Mouse (Mus musculus) heart, adult 18-20 months (tissue): ENCODE data around the gene Olfr374. TPM values are rescaled to one million over a fixed set of nuclear protein-coding genes. Genes with fewer than 3 reads are reported as not detected.

Experiments used
- total RNA-seq, 2 experiments: library from RNA; stranded (reverse); gene quantifications; 2 replicates each; pipeline ENCODE4 v1.2.3; 2021

Olfr374 gene
- total RNA-seq, 2 experiments from 2014 or later, result not detected

Other genes with a start within 250 kb of the Olfr374 start
- 1 to 10 TPM; 4.9 to 5.4 TPM for gene Zfp709, start 225.0 kb upstream of the Olfr374 start, total RNA-seq
- gene Zfp882, start 198.4 kb upstream of the Olfr374 start, total RNA-seq, result 1 to 10 TPM; 3.4 to 3.6 TPM
- 10 to 100 TPM; 20.2 to 24.6 TPM for gene Zfp617, start 198.4 kb upstream of the Olfr374 start, total RNA-seq
- 1 to 10 TPM; 5.7 to 8.2 TPM for gene Zfp961, start 156.0 kb upstream of the Olfr374 start, total RNA-seq
- 1 to 10 TPM in 1 of 2 experiments, under 1 TPM in 1; 0.69 to 2.7 TPM for gene Cyp4f18, start 97.4 kb upstream of the Olfr374 start, total RNA-seq
- gene Olfr372, start 65.8 kb upstream of the Olfr374 start, total RNA-seq, result not detected
- gene Olfr373, start 23.9 kb upstream of the Olfr374 start, total RNA-seq, result not detected
- 100 to 1,000 TPM in 1 of 2 experiments, 10 to 100 TPM in 1; 89.1 to 107 TPM for gene Tpm4, start 27.9 kb downstream of the Olfr374 start, total RNA-seq
- gene Rab8a, start 54.2 kb downstream of the Olfr374 start, total RNA-seq, result 10 to 100 TPM; 20.0 to 25.1 TPM
- under 1 TPM in 1 of 2 experiments, not detected in 1; 0.51 TPM for gene Hsh2d, start 82.6 kb downstream of the Olfr374 start, total RNA-seq
- 1 to 10 TPM in 1 of 2 experiments, under 1 TPM in 1; 0.62 to 1.7 TPM for gene Cib3, start 105.8 kb downstream of the Olfr374 start, total RNA-seq
- gene Gm11034, start 106.6 kb downstream of the Olfr374 start, total RNA-seq, result not detected
- 10 to 100 TPM; 20.2 to 23.1 TPM for gene Fam32a, start 112.7 kb downstream of the Olfr374 start, total RNA-seq
- 10 to 100 TPM; 46.0 to 51.8 TPM for gene Ap1m1, start 133.0 kb downstream of the Olfr374 start, total RNA-seq
- 1 to 10 TPM; 5.9 to 9.5 TPM for gene Gm10282, start 198.2 kb downstream of the Olfr374 start, total RNA-seq
- 10 to 100 TPM; 74.3 to 76.9 TPM for gene Klf2, start 212.0 kb downstream of the Olfr374 start, total RNA-seq